Mouse (Mus musculus) embryonic facial prominence, embryonic 14.5 days (tissue): ENCODE results near the gene Ankrd52. TPM values are rescaled to one million over a fixed set of nuclear protein-coding genes. Genes with fewer than 3 reads are reported as not detected.

Experiments
- ATAC-seq: fragments of 200-750 bp; cut with Nextera tagmentation; 2 replicates; pipeline ENCODE4 v1.8.0; 2017; ENCODE audit warnings: low read depth, moderate number of reproducible peaks, moderate TSS enrichment
- DNase-seq: peaks from one replicate; pipeline ENCODE4 v3.0.0-alpha.2; 2015; ENCODE audit warnings: low spot score
- H3K27ac ChIP-seq: fragments of 300-500 bp; sonication (generic); replicated peaks from 2 replicates; pipeline ENCODE4 v1.5.1; 2014; ENCODE audit warnings: low read depth, mild to moderate bottlenecking, low read length, moderate library complexity
- H3K27me3 ChIP-seq: fragments of 300-500 bp; sonication (generic); replicated peaks from 2 replicates; pipeline ENCODE4 v1.6.1; 2014; ENCODE audit warnings: low read length; ENCODE audit not compliant: control insufficient read depth, insufficient read depth
- H3K36me3 ChIP-seq: fragments of 300-500 bp; sonication (generic); 2 replicates; pipeline ENCODE4 v1.6.1; 2014; ENCODE audit warnings: low read length, mixed read lengths; ENCODE audit not compliant: control insufficient read depth, insufficient read depth
- H3K4me1 ChIP-seq: fragments of 300-500 bp; sonication (generic); 2 replicates; pipeline ENCODE4 v1.6.1; 2014; ENCODE audit warnings: antibody characterized with exemption, low read length; ENCODE audit not compliant: control insufficient read depth, insufficient read depth
- H3K4me2 ChIP-seq: fragments of 300-500 bp; sonication (generic); 2 replicates; pipeline ENCODE4 v1.6.1; 2014; ENCODE audit warnings: low read depth, mild to moderate bottlenecking, low read length, moderate library complexity, mixed read lengths
- H3K4me3 ChIP-seq: fragments of 300-500 bp; sonication (generic); 2 replicates; pipeline ENCODE4 v1.5.1; 2014; ENCODE audit warnings: low read depth, mild to moderate bottlenecking, low read length
- H3K9ac ChIP-seq: fragments of 300-500 bp; sonication (generic); 2 replicates; pipeline ENCODE4 v1.6.1; 2014; ENCODE audit warnings: low read depth, mild to moderate bottlenecking, low read length, moderate library complexity, mixed read lengths
- H3K9me3 ChIP-seq: fragments of 300-500 bp; sonication (generic); 2 replicates; pipeline ENCODE4 v1.6.1; 2016; ENCODE audit warnings: low read length; ENCODE audit not compliant: control insufficient read depth
- WGBS: fragments of 180-500 bp; shearing (Covaris S2); extraction: QIAGEN DNeasy Blood & Tissue Kit; methylation state at CpG from one replicate; pipeline ENCODE4 v1.1.7; 2014; 5-methylcytosine and 5-hydroxymethylcytosine counted together
- polyA plus RNA-seq: library from polyadenylated mRNA; unstranded; fragments of >200 nt; fragmentation: Nextera tagmentation; extraction: Ambion mirVana; gene quantifications from 2 replicates; pipeline ENCODE4 v1.2.1, GENCODE M21; 2014

Ankrd52 gene
- polyA plus RNA-seq, 1 experiment from 2014 or later, result 11.9 TPM

DNA sequence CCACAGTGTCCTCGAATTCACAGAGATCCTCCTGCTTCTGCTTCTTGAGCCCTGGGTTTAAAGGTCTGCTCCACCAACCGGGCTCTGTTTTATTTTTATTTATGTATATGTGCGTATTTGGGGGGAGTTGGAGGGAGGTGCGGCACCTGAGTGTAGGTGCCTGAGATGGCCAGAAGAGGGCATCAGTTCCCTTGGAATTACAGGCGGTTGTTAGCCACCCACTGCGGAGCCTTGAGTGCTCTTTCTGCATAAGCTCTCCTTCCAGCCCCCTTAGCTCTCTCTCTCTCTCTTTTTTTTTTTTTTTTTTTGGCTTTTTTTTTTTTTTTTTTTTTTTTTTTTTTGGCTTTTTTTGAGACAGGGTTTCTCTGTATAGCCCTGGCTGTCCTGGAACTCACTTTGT lies 2.5 kb upstream of the Ankrd52 start:
- Histone ChIP-seq H3K27me3 (no peaks in the 10 kb centered on the region), H3K9ac (no peak overlapping the region), H3K4me1 (peaks cover 8% of the 10 kb centered on the region), H3K4me3 (no peak overlapping the region), H3K4me2 (no peak overlapping the region), H3K36me3 (peaks cover 12% of the 10 kb centered on the region), H3K27ac (no peak overlapping the region), H3K9me3 (no peaks in the 10 kb centered on the region)
- DNase-seq (no peak), ATAC-seq (no peak)
- 77% methylated on average over 6 of the region's 6 CpGs for WGBS

DNA sequence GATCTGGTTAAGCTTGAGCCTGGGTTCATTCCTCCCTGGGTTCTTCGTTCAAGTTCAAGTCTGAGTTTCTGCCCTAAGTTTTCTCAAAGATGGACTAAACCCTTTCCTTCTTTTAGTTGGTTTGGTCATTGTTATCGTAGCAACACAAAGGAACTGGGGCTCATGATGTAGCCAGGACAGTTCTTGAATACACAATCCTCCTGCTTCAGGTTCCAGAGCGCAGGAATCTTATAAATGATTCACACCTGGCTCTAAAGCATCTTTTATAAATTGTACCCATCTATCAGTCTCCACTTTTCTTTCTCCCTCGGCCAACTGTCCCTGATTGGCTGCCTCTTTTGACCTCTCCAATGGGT lies 838 bp upstream of the Ankrd52 start:
- ATAC-seq, result no peak
- 44% methylated on average over 4 of the region's 4 CpGs for WGBS
- Histone ChIP-seq H3K4me1 (peaks cover 8% of the 10 kb centered on the region), H3K27ac (peak overlapping the region; percentile 97), H3K9me3 (no peaks in the 10 kb centered on the region), H3K4me2 (peak overlapping the region; percentile 74), H3K4me3 (peak overlapping the region; percentile 75), H3K36me3 (peaks cover 28% of the 10 kb centered on the region), H3K27me3 (no peaks in the 10 kb centered on the region), H3K9ac (peak overlapping the region; percentile 96)
- DNase-seq, result no peak

DNA sequence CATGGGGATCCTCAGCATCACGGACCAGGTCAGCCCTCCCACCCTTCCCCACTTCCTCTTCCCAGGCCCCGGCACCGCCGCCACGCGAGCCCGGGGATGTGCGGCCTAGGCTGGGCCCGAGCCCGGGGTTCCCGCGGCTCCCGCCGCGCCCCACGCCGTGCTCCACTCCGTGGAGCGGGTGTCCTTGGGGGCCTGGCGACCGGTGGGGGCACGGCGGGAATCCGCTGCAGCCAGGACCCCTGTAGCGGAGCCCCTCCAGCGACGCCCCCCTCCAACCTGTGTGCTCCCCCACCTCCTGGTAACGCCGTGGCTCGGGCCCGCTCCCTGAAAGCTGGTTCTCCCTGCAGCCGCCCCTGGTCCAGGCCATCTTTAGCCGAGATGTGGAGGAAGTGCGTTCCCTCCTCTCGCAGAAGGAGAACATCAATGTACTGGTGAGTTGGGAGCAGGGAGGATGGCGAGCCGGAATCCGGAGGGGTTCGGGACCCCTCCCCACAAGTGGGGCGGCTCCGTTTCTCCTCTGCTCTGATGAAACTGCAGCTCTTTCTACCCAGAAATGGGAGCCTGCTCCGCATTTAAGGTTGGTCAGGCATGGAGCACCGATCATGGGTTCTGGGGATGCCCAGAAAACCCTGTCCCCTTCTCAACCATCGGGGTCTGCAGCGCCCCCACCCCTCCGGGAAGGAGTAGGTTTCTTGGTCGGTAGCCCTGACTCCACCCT lies 466 bp downstream of the Ankrd52 start:
- ATAC-seq, result peak; percentile 71
- 1% methylated on average over 17 of the region's 47 CpGs for WGBS
- H3K4me3 ChIP-seq, result peak overlapping the region; percentile 75
- DNase-seq, result peak; percentile 72
- H3K36me3 ChIP-seq, result peaks cover 40% of the 10 kb centered on the region
- peak overlapping the region; percentile 74 for H3K4me2 ChIP-seq
- H3K9ac ChIP-seq, result peak overlapping the region; percentile 96
- H3K4me1 ChIP-seq, result peaks cover 8% of the 10 kb centered on the region
- peak overlapping the region; percentile 97 for H3K27ac ChIP-seq
- no peaks in the 10 kb centered on the region for H3K27me3 ChIP-seq
- H3K9me3 ChIP-seq, result no peaks in the 10 kb centered on the region

DNA sequence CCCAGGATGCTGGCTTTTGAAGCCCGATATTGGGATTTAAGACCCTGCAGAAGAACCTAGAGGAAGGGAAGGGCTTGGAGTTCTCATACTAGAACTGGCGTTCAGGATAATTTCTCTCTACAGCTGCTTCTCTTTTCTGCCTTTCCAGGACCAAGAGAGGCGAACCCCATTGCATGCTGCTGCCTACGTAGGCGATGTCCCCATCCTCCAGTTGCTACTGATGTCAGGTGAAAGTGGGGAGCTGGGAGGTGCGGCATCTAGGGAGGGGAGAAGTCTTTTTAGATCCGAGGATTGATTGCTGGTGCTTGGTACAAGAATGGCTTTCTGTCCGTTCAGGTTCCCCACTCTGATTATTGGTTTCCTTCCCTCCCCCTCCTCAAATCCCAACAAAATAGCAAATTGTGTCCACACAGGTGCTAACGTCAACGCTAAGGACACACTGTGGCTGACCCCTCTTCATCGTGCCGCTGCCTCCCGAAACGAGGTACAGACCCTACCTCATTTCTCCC lies 1.1 kb downstream of the Ankrd52 start:
- 52% methylated on average over 14 of the region's 14 CpGs for WGBS
- Histone ChIP-seq H3K4me2 (peak overlapping the region; percentile 74), H3K9me3 (no peaks in the 10 kb centered on the region), H3K9ac (peak overlapping the region; percentile 96), H3K36me3 (peaks cover 46% of the 10 kb centered on the region), H3K27ac (peak overlapping the region; percentile 97), H3K27me3 (no peaks in the 10 kb centered on the region), H3K4me3 (peak overlapping the region; percentile 75), H3K4me1 (peaks cover 8% of the 10 kb centered on the region)
- no peak for ATAC-seq
- no peak for DNase-seq

DNA sequence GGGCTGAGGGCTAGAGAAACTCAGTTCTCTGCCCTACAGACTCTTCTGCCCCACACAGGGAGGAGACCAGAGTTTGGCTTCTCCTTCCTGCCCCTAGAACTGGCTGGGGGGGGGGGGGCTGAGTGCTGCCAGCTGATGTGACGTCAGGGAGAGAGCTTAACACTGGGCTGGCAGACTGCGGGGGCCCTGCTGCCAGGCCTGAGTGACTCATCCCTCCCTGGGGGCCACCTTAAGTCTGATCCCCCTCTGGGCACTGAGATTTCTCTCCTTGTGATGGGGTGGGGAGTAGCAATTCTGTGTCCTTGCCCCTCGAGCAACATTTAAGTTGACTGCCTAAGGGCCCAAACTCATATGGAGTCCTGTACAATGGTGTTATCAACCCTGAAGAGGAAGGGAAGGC lies 1.5 kb downstream of the Ankrd52 start:
- DNase-seq, result no peak
- WGBS, result 56% methylated on average over 3 of the region's 3 CpGs
- Histone ChIP-seq H3K36me3 (peaks cover 51% of the 10 kb centered on the region), H3K4me3 (peak overlapping the region; percentile 75), H3K4me1 (peaks cover 8% of the 10 kb centered on the region), H3K4me2 (peak overlapping the region; percentile 74), H3K27ac (no peak overlapping the region), H3K27me3 (no peaks in the 10 kb centered on the region), H3K9ac (peak overlapping the region; percentile 96), H3K9me3 (no peaks in the 10 kb centered on the region)
- no peak for ATAC-seq

DNA sequence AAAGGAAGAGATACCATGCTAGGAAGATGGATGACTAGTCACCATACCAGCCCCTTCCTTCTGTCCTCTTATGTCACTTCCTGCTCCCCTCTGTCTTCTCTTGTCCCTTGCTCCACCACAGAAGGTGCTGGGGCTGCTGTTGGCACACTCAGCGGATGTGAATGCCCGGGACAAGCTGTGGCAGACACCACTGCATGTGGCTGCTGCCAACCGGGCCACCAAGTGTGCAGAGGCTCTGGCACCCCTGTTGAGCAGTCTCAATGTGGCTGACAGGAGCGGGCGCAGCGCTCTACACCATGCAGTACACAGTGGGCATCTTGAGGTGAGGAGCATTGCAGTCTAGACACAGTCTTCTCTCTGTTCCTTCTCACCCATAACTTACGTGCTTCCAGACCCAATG lies 2.3 kb downstream of the Ankrd52 start:
- H3K27ac ChIP-seq, result no peak overlapping the region
- DNase-seq (no peak), ATAC-seq (no peak)
- no peak overlapping the region for H3K9ac ChIP-seq
- WGBS, result 97% methylated on average over 7 of the region's 7 CpGs
- no peak overlapping the region for H3K4me2 ChIP-seq
- H3K4me3 ChIP-seq, result no peak overlapping the region
- H3K9me3 ChIP-seq, result no peaks in the 10 kb centered on the region
- H3K36me3 ChIP-seq, result peaks cover 59% of the 10 kb centered on the region
- H3K4me1 ChIP-seq, result peaks cover 8% of the 10 kb centered on the region
- H3K27me3 ChIP-seq, result no peaks in the 10 kb centered on the region

DNA sequence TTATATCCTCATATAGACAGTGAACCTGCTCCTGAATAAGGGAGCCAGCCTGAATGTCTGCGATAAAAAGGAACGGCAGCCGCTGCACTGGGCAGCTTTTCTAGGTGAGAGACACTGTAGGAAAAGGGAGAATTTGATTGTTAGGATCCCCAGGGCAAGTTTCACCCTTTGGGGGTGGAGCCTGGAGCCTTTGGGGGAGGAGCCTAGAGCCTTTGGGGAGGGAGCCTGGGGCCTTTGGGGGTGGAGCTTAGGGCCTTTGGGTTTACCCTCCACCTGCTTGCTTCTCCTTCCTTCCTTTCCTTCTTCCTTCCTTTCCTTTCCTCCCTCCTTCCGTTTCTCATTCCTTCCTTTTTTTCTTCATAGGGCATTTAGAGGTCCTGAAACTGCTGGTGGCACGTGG lies 3.6 kb downstream of the Ankrd52 start:
- Histone ChIP-seq H3K27ac (no peak overlapping the region), H3K4me3 (no peak overlapping the region), H3K9ac (no peak overlapping the region), H3K4me1 (peaks cover 8% of the 10 kb centered on the region), H3K27me3 (no peaks in the 10 kb centered on the region), H3K9me3 (no peaks in the 10 kb centered on the region), H3K4me2 (no peak overlapping the region), H3K36me3 (peaks cover 72% of the 10 kb centered on the region)
- ATAC-seq (no peak), DNase-seq (no peak)
- 86% methylated on average over 5 of the region's 5 CpGs for WGBS

DNA sequence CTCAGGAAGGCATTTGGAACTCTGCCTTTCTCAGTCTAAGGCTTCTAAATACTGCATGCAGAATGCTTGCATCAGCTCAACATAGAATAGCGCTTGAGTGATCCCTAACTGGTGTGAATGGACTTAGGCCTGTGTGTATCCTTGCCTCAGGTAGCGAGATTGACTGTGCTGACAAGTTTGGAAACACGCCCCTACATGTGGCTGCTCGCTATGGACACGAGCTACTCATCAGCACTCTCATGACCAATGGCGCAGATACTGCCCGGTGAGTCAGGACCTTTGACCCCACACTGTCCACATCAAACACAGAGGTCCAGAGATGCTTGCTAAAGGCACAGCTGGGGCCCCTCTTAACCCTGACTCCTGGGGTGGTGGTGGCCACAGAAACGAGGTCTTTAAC lies 5.6 kb downstream of the Ankrd52 start:
- no peaks in the 10 kb centered on the region for H3K9me3 ChIP-seq
- H3K4me2 ChIP-seq, result no peak overlapping the region
- H3K36me3 ChIP-seq, result peaks cover 91% of the 10 kb centered on the region
- peaks cover 8% of the 10 kb centered on the region for H3K4me1 ChIP-seq
- no peak overlapping the region for H3K27ac ChIP-seq
- H3K4me3 ChIP-seq, result no peak overlapping the region
- H3K27me3 ChIP-seq, result no peaks in the 10 kb centered on the region
- 88% methylated on average over 8 of the region's 8 CpGs for WGBS
- no peak for DNase-seq
- no peak for ATAC-seq
- no peak overlapping the region for H3K9ac ChIP-seq

DNA sequence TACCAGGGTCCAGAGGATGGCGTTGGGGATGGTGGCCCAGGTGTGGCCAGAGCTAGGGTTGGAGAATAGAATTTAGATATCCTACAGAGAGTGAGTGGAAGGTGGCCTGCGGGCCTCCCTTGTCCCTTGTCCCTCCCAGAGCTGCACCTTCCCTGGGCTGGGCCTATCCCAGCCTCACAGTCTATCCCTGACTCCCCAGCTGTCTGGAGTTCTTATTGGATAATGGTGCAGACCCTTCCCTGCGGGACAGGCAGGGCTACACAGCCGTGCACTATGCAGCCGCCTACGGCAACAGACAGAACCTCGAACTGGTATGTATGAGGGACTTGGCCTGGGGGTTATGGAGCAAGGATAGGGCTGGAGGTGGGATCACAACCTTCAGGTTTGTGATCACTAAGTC lies 9.0 kb downstream of the Ankrd52 start:
- no peak overlapping the region for H3K4me3 ChIP-seq
- H3K4me2 ChIP-seq, result no peak overlapping the region
- no peak overlapping the region for H3K9ac ChIP-seq
- ATAC-seq (no peak), DNase-seq (no peak)
- peaks cover 98% of the 10 kb centered on the region for H3K36me3 ChIP-seq
- no peak overlapping the region for H3K27ac ChIP-seq
- no peaks in the 10 kb centered on the region for H3K9me3 ChIP-seq
- no peaks in the 10 kb centered on the region for H3K27me3 ChIP-seq
- 81% methylated on average over 6 of the region's 7 CpGs for whole genome bisulfite sequencing
- no peaks in the 10 kb centered on the region for H3K4me1 ChIP-seq
